Mouse (Mus musculus) left cerebral cortex, adult 8-10 months (tissue): ENCODE measurements around the gene Gm4952. TPM values are rescaled to one million over a fixed set of nuclear protein-coding genes. Genes with fewer than 3 reads are reported as not detected.

Source experiments
- DNase-seq, 2 experiments: peaks; one replicate each; pipeline ENCODE4 v3.0.0; 2022; ENCODE audit warnings: low spot score in 2 of 2
- total RNA-seq, 4 experiments: library from RNA; stranded (reverse); gene quantifications; 2 replicates each; pipeline ENCODE4 v1.2.4; 2022

Gm4952 gene
- total RNA-seq, result under 1 TPM in 1 of 4 experiments, not detected in 3; 0.14 TPM

DNA sequence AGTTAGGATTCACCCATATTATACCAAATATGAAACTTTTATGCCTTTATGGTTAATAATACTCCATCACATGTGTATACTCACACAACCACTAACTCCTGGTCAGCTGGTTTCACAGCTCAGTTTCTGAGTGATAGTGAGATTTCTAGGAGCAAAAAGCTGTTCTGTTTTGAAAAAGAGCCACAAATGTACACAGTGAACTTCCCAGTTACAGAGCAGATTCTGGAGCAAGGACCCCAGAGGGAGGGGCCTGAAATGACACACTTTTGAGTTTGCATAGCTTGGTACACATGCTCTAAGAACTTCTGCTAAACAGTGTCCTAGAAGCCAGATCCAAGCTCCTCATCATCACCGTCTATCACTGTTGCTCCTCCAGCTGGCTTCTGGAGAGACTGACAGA is at the start of gene Gm4952:
Gene Gm4952, plus strand, starts transcription at position 301 of the 400 bp plus-strand sequence.
- no peak for DNase-seq

DNA sequence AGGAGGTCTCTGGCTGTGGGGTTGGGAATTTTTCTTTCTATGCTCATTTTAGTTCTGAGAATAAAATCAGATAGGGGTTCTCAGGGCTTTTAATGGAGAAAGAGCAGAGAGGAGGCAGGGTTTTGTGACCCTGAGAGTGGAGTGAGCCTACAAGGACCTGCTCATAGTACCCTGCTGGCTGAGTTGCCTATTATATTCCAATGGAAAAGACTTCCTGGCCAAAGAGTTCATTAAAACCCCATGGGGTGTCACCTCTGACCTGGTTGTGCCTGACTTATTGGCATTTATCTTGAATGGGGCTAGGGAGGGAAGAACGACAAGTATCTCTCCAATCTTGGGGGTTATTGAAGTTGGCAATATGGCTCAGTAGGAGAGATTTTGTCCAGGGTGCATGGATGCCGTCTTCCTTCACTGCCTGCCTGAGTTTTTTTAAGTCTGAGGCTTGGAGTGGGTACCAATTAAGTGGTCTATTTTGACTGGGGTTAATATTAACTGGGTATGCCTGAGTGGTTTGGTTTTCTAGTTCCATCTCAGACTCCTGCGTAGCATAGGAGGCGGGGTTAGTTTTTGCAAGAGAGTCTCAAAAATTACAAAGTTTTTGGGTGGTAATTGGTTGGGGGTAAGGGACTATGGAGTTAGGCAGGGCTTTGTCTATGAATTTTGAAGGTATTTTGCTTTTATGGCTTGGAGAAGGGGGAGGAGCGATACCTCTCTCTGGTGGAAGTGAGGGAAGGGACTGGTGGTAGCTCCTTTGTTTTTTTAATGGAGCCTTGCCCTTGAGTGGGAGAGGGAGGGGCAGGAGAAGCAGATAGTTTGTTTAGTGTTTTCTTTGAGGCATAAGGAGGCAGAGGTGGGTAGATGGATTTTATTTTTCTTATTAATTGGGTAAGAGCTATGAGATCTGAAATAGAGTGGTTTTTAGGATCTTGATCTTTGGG is 49.5 kb upstream of the Gm4952 start:
- DNase-seq, result no peak

DNA sequence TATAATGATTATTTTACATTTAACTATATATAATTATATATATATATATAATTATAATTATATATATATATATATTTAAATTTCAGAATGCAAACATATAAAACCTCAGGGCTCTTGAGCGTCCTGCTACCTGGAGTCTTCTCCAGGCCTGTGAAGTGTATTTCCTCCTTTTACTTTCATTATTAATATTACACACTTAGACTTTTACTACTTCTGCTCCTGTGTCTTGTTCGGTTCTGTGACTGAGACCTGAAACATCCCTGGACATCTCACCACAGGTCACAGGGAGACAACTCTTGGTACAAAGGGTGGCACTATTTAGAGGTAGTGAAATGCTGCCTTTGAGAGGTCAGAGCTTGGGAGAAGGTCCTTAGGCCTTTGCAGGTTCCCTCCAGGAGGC is 43.5 kb upstream of the Gm4952 start:
- DNase-seq, result no peak

DNA sequence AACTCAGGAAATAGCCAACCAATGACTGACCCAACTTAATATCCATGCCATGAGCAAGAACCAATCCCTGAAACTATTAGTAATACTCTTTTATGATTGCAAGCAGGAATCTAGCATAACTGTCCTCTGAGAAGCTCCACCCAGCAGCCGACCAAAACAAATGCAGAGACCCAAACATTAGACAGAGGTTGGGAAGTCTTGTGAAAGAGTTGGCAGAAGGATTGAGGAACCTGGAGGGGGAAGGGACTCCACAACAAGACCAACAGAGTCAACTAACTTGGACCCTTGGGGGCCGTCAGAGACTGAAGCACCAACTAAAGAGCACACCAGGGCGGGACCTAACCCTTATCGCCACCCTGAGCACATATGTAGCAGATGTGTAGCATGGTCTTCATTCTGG is 41.6 kb upstream of the Gm4952 start:
- no peak for DNase-seq

DNA sequence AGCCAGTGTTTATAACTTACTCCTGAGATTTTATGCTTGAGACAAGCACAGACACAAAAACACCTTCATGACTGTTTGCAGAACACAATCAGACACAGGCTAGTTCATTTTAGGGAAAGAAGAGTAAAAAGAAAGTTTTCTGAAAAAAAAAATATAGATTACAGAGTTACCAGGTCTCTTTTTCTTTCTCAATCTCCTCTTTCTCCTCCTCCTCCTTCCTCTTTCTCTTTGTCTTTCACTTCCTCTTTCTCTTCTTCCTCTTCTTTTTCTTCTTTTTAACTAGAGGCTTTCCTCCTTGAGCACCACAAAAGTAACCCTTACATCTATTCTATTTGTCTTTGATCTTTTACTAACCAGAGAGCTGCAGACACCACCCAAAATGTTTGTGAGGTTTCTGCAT is 35.6 kb upstream of the Gm4952 start:
- DNase-seq, result no peak

DNA sequence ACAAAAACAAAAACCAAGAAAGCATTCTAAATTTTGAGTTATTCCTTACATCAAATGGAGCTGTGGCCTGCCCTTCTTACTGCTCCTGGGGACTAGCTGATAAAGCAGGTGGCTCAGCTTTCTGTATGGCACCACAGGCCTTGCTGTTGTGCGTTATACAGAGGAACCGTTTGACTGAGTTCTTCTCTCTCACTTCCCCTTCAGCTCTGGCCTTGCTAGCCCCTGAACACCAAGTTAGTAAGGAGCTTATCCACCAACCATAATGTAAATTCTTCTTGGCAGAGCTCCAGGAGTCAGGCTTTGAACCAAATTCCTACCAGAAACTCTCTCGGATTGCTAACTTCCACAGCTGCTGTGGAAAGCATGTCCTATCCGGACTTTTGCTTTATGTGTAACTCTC is 32.8 kb upstream of the Gm4952 start:
- no peak for DNase-seq

- no peak for DNase-seq
Measured at GRCm38 (mm10) chr19:12570866-12571265, 28.9 kb upstream of the Gm4952 start.

DNA sequence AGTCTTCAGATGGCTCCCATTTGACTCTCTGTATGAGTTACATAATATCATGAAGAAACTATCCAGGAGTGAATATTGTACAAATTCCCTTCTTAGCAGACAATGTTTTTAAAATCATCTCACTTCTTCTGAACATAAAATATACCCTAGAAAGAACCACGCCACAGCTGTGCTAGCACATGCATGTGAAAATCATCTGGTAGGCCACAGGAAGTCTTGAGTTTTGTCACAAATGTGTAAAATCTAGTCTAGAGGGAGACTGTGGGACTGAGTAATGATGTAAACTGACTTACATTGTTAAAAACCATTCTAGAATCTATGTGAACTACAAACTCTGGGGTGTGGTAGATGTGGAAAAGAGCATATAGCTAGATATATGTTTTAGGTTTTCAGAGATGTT is 28.1 kb upstream of the Gm4952 start:
- DNase-seq, result no peak

GRCm38 (mm10) chr19:12572614-12573265 is 27.0 kb upstream of the Gm4952 start:
- no peak for DNase-seq

GRCm38 (mm10) chr19:12573266-12574011 is 26.3 kb upstream of the Gm4952 start:
- peak; percentile 12 to 68 for DNase-seq

DNA sequence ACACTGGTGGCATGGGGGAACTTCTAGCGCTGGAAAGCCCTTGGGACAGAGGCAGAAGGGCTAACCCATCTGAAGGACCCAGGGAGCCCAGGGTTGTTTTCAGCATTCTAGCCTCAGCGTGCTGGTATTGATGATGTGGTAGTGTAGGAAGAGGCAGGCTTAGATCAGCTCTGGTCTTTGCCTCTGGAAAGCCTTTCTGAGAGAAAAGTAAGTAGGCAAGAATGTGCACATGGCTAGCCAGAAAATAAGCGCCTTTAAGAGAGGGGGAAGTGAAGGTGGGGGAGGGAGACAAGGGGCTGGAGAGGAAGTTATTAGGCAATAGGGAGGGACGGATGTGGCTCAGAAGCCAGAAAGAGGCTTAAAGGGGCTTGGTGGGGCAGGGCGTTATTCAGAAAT is 25.8 kb upstream of the Gm4952 start:
- DNase-seq, result no peak

GRCm38 (mm10) chr19:12575107-12575506 is 24.7 kb upstream of the Gm4952 start:
- no peak for DNase-seq

GRCm38 (mm10) chr19:12575514-12575913 is 24.3 kb upstream of the Gm4952 start:
- no peak for DNase-seq

- no peak for DNase-seq
Measured at GRCm38 (mm10) chr19:12576639-12577038, 23.1 kb upstream of the Gm4952 start.

DNA sequence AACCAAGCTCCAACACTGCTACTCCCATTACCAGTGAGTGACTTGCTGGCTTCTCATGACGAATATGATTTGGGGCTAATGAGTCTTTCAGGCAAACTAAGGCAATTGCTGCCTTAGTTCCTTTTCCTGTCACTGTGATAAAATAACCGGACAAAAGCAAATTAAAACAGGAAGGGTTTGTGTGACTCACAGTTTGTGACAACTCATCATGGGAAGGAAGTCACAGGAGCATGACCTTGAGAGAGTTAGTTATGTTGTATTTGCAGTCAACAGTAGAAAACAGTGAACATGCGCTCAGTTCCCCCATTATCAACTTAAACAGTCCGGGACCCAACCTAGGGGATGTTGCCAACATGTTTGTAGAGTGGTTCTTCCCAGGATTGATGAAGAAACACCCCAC is 14.5 kb upstream of the Gm4952 start:
- no peak for DNase-seq

- peak; percentile 32 to 50 for DNase-seq
Measured at GRCm38 (mm10) chr19:12591908-12592307, 7.9 kb upstream of the Gm4952 start.

- DNase-seq, result no peak
Measured at GRCm38 (mm10) chr19:12595135-12595529, 4.6 kb upstream of the Gm4952 start.

GRCm38 (mm10) chr19:12595530-12596289 is 4.1 kb upstream of the Gm4952 start:
- DNase-seq, result peak; percentile 25 to 53

DNA sequence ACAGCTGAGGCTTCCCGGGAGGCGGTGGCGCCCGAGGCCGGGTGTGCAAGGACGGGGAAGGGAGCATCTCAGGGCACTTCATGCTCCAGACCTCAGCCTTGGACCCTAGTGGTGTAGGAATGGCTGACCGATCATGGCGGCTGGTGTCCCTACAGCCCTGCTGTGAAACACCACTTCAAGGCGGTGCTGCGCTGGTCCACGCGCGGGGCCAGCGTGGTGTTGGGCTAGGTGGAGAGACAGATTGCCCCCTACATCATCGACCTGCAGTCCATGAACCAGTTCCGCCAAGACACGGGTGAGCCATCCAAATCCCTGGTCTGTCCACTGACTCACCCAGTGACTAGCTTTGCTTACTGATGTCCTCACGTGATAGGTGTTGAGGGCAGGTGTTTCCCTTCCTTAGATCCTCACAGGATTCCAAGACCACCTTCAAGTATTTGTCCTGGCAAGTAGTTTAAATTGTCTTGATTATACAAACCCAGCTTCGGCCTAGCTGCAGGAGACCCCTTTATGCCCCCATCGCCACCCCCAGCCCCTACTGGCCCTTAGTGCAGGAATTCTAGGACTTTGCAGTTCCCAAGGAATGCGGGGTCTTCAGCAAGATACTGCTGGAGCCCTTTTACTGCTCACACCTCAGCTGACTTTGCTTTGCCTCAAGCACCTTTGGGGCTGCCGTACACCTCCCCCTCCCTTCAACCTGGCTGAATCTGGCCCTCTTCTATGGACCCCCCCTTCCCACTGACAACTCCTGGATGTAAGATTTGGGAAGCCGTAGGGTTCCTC is 3.3 kb upstream of the Gm4952 start:
- DNase-seq, result peak; percentile 13 to 28

GRCm38 (mm10) chr19:12597073-12597405 is 2.7 kb upstream of the Gm4952 start:
- peak in 1 of 2 experiments; percentile 16 for DNase-seq

DNA sequence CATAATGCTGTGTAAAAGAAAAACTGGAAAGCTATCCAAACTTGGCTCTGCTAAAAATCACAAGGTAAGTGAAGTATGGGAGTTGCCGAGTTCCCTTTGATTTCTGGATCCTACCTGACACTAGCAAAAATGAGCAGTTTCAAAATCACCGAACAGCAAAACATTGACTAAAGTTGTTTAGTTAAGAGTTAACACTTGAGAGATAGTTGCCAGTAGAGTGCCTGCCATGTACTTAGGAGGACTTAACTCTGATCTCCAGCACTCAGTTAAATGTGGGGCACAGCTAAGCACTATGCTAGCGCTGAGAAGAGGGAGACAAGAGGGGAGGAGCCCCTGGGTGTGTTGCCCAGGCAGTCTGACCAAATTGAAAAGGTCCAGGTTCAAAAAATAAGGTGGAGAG is 1.1 kb upstream of the Gm4952 start:
- no peak for DNase-seq
